Mouse (Mus musculus) embryo, embryonic 11.5 days (tissue): ENCODE measurements around the gene Timm44.
A peak's percentile ranks its signal among the peaks of the same experiment; 100 is the strongest.
"Not testable (repeated sequence)": the region's sequence is repeated elsewhere in the genome, so short reads cannot be mapped to it uniquely, and the experiment has no call there.

Source experiments
- DNase-seq: peaks from one replicate; pipeline ENCODE4 v3.0.0-alpha.2; 2012; ENCODE audit warnings: low read depth, low spot score

Gene Timm44

DNA sequence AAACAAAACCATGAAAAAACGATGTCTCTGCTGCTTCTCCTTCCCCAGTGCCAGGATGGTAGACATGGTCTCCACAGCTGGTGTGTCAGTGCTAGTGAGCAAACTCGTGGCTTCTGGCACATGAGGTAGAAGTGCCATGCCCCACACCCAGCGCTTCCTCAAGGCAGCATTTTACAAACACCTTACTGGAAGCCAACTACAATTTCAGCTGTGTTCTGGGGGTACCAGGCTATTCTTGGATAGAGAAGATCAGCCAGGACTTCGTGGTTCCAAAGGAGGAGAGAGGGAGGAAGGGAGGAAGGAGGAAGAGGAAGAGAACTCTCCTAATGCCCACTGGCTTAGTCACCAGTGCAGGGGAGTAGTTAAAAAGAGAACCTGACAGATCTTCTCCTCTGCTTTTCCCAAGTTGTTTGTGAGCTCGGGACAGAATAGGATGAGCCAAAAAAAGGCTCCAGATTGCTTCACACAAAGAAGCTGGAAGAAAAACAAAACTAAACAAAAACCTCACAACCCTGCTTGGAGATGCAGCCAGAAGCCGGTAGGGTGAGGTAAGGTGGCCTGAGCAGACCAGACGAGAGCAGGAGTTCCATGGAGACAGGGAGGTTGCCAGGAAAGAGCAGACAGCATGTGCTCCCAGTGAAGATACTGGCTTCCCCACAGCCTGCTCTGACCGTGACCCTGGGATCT lies 12.5 kb downstream of the Timm44 start:
- DNase-seq, result no peak

DNA sequence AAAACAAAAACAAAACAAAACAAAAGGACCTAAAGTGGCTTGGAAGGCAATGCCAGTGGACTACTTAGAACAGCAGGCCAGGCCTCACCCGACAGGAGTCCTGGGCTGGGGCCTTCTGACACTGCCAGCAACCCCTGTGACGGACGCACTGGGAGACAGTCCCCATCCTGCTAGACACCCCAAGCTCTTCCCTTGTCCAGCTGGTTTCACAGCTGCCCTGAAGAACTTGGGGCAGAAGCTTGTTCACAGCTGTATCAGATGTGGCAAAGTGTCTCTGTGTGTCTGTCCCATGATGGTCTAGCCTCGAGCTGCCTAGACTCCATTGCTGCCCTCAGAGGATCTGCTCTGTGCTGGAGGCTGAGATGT lies 15.9 kb downstream of the Timm44 start:
- DNase-seq, result no peak

DNA sequence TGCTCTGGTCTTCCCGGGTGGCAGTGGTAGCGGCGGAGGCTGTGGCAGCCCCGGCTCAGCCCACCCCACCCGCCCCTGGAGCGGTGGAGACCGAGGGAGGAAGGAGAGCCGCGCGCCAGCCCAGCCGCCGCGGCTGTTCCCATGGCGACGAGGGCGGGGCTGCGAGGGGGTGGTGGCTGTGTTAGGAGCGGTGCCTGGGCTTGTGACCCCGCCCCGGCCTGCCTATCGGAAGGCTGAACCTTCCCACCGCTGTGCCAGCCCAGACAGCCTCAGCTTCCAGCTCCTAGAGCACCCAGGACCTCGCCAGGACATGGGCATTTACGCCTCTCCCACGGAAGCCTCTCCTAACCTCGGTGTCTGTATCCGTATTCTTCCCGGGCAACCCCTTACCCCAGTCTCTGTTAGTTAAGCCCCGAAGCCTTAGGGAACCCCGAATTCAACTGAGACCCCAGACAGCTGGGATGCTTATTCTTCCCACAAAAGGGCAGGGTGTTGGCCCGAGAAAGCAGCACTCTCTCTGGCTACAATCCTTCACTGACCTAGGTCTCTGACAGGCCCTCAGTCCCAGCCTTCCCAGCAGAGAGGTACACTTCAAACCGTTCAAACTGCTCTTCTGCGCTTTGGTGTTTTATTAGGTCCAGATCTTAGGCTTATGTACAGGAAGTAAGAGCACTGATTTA lies 16.4 kb downstream of the Timm44 start, which contains the start of gene Ctxn1:
Gene Ctxn1, minus strand, starts transcription at position 150 of the 680 bp plus-strand sequence.
- peak; percentile 90 for DNase-seq

DNA sequence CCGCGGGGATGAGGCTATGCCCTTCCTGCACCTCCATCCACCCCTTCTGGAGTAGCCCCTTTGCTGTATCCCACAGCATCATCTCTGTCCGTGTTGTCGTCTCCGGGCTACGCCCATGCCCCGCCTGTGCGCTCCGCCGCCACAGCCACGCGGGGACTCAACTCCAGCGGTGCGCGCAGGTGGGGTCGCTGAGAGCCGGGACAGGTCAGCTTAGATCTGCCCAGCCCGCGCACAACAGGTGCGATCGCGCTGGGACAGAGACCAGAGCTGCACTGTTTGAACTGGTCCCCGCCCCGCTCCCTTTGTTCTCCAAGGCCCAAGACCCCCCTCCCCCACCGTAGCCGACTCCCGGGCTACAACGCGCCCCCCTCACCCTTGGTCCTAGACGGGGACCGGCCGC lies 17.0 kb downstream of the Timm44 start:
- peak; percentile 67 for DNase-seq

DNA sequence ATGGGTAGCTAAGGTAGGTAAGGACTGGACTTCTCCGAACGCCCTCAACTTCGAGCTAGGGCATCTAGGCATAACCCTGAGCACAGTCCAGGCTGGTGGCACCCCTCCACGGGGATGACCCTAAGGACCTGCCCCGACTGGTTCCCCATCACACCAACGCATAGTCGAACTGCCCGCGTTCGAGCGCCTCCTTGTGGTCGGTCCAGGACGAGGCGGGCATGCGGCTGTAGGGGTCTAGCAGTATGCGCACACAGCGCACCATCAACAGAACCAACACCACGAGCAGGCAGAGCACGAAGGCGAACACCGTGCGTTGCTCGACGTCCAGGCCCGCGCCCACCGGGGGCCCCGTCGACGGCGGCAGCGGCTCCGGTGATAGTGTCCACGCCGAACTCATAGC lies 17.5 kb downstream of the Timm44 start:
- DNase-seq, result peak; percentile 69

DNA sequence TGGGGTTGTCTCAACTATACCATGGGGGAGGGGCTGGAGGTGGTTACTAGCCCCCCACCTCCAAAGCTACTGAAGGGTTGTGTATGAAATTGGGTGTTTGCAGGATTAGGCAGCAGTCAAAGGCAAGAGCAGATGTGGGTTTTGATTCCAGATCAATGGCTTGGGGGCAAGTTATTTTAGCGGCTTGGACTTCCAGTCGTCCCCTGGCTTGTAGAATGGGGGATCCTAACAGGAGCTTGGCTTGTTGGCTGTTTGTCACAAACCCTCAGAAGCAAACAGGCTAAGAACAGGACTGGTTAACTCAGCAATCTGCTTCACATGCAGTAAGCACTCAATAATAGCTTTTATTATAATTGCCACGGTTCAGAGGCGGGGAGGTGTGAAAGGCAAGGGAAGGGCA lies 18.4 kb downstream of the Timm44 start:
- no peak for DNase-seq

DNA sequence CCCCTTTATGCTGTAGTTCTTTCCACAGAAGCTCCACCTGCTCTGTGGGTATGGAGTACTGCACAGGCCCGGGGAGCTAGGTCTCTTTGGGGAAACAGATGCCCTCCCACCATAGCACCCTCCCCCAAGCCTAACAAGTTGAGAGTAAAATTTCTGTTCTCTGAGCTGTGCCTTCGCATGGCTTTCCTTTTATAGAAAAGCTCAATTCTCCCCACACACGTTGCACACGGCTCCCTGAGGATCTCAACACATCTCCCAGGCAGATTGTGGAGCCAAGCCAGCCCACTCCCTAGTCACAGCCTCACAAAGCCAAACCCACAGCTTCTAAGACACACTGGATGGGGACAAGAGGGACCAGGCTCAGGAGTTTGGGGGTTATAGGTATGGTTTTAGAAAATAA lies 18.8 kb downstream of the Timm44 start:
- DNase-seq, result no peak

DNA sequence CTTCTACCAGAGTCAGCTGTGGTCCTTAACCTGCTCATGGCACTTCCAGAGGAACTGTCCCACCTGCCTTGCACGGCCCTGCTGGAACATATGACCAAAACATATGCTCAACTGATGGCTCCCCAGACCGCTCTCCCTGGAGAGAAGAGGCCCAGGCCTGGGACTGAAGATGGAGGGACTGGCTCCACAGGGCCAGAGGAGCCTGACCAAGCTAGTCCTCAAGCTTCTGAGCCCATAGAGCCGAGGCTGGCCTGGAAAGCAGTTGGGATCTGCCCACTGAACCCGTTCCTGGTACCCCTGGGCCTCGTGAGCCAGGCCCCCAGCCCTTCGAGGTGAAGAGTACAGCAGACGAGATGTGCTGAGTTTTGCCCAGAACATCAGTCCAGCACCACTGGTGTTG lies 20.2 kb downstream of the Timm44 start:
- not testable (repeated sequence) for DNase-seq

DNA sequence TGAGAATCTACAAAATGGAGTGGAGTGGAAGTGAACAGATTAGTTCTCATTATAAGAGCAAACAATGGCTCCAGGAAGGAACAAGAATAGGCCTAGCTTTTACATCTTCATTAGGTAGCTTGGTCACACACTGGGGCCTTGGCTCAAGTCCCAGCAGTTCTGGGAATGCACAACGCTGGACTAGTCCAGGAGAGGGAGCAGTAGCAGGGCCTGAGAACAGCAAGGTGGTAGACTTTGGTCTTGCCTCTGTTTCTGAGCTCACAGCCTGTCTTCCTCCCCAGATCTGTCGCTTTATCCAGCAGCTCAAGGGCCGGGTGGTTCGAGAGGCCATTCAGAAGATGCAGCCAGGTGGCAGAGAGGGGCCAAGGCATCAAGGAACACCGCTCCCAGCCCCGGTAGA lies 21.7 kb downstream of the Timm44 start:
- no peak for DNase-seq

DNA sequence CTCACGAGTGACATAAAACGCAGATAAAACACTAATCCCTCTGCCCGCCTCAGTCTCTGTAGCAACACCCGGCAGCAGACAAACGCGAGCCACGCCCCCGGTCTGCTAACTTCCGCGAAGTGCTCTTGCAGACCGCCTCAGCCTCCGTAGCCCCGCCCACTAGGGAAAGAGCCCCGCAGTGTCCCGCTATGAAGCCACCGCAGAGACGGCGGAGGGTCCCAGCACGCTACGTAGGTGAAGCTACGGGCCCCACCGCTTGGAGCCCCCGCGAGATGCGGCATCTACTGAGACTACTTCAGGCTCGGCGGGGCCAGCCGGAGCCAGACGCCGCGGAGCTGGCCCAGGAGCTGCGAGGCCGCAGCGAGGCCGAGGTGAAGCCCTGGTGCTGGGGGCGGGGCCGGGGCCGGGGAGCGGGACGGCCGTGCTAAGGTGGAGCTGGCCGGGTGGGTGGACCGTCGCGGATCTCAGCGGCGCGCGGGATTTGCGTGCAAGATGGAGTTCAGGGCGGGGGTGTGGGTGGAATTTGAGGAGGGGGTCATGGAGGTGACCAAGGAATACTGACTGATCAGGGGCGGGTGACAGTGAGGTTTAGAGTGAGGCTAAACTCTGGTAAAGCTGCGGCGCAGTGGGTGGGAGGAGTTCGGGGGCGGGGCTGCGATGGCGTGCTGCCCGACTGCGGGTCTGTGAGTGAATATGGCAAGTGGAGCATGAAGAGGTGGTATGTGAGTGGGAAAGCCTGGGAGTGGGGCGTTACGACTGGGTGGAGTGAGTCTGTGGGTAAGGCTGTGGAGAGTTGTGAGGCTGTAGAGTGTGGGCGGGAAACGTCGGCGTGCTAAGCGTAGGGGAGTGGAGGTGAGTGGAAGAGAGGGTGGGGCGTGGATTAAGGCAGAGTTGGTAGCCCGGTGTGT lies 22.5 kb downstream of the Timm44 start, which contains the start of gene Snapc2:
Gene Snapc2, plus strand, starts transcription at position 147 of the 908 bp plus-strand sequence.
- peak; percentile 92 for DNase-seq

DNA sequence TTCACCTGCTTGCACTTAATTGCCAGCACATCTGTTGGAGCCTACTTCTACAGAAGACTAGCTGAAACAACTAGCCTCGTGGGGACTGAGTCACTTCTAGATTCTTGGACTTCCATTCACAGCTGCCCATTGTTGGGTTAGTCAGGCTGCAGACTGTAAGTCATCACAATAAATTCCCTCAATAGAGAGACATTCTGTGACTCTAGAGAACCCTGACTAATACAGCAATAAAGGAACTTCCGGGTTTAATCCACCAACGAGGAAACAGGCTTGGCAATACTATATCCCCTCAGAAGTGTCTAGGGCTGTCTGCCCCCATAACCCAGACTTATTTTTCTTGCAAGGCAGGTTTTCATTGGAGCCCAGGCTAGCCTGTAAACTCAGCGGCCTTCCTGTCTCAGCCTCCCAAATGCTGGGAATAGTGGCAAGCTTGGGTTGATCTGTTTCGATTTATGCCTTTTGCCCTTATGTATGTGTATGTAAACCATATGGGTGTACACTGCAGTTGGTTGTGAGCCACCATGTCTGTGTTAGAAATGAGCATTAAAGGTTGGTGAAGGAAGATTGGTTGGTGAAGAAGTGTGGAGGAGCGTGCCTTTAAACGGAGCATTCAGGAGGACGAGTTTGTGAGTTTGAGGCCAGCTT lies 23.5 kb downstream of the Timm44 start:
- DNase-seq, result no peak

DNA sequence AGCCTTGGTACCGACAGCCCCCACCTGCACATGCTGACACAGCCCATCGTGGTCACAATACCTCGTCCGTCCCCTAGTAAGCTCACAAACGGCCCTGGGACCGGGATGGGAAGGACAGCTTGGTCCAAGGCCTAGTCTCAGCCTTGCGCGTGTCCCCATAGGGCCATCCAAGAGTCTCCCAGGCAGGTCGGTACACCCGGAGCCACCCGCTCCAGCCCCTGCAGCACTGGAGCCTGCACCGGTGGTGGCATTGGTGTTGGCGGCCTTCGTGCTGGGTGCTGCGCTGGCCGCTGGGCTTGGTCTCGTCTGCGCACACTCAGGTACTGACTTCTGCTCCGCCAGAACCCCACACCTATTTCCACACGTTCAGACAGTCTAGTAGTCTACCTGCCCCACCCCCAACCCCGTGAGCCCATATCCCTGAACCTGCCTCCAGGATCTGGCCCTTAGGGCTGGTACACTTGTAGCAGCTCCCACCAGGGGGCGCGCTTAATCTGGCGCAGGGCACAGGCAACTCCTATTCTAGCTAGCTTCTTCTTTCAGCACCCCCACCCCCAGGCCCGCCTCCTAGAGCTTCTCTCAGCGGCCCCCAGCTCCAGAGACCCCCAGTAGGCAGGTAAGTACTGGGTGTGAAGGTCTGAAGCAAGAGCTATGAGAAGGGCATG lies 25.3 kb downstream of the Timm44 start:
- DNase-seq, result peak; percentile 55

DNA sequence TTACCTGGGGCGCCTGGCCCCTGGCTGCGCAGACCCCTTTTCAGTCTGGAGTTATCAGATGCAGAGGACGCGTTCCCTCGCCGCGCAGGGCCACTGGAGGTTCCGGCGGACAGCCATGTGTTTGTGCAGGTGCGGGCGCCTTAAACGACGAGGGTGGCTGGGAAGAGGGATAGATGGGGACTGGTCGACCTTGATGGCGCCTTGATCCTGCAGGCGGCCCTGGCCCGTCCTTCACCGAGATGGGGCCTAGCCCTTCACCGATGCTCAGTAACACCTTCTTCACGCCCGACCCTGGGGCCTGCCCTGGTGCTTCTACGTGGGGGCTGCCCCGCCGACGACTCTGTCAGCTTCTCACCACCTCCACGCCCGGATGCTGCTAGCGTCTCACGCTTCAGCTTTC lies 26.5 kb downstream of the Timm44 start:
- DNase-seq, result no peak

DNA sequence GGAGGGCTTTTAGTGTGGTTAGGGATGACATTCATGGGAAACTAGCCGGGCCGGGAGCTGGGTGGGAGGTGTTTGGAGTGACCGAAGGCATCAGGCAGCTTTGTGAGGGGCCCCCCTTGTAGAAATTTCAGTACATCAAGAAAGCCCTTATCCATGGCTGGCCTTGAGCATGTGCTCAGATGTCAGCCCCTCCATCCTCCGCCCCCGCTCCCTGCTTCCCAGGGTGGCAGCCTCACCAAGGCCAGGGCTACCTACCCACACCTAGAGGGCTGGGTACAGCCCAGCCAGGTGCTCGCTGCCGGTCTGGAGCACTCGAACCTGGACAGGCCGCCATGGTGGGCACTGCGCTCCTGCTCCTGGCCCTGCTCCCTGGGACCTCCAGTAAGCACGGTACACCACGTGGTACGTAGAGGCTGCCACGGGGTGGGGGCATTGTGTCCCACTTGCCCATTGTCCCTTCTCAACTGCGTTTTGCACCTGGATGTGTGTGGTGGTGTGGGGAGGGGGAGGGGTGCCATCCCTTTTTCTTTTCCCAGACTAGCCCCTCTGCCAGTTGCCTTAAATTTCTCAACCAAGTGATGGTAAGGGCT lies 27.7 kb downstream of the Timm44 start, which contains the start of gene Tgfbr3l:
Gene Tgfbr3l, plus strand, starts transcription at position 264 of the 590 bp plus-strand sequence.
- no peak for DNase-seq

DNA sequence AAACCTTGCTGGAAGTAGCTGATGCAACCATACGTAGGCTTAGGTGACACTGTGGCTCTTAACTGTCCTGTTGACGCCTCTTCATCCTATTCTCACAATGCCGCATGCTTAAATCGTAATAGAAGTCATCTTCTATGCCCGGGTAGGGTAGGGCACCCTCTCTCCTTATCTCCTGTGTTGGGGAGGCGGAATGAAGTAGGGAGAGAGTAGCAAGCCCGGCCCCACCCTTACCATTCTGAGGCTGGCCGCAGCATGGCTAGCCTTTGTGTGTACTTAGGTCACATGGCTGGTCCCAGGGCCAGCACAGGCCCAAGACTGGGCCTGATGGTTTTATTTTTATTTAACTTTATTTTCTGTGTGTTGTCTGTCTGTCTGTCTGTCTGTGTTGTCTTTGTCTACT lies 28.5 kb downstream of the Timm44 start:
- DNase-seq, result no peak

DNA sequence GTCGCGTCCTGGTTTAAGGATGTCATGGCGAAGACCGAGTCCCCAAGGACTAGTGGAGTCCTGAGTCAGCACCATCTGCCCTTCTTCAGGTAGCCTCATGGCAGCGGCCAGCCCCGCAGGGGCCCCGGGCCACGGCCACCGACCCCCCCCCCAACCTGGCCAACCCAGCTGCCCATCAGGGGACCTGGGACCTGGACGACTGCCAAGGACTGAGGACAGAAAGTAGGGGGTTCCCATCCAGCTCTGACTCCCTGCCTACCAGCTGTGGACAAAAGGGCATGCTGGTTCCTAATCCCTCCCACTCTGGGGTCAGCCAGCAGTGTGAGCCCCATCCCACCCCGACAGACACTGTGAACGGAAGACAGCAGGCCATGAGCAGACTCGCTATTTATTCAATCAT lies 30.0 kb downstream of the Timm44 start:
- DNase-seq, result no peak

DNA sequence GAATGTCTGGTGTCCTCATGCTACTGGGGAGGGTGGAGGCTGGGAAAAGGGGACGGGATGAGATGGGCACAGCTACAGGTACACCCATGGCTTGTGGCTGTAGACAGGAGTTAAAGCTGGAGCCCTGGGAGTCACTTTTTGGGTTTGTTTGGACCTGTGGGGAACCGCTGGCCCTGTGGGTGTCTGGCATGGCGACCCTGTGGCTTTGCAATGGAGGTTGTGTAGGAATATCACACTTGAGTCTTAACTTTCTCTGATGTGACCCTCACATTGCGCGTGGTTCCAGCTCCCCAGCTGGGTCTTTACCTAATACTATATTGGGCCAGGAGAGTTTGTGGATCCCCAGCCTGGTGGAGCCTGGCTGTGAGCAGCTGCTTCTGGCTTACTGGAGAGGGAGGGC lies 30.7 kb downstream of the Timm44 start:
- DNase-seq, result no peak

DNA sequence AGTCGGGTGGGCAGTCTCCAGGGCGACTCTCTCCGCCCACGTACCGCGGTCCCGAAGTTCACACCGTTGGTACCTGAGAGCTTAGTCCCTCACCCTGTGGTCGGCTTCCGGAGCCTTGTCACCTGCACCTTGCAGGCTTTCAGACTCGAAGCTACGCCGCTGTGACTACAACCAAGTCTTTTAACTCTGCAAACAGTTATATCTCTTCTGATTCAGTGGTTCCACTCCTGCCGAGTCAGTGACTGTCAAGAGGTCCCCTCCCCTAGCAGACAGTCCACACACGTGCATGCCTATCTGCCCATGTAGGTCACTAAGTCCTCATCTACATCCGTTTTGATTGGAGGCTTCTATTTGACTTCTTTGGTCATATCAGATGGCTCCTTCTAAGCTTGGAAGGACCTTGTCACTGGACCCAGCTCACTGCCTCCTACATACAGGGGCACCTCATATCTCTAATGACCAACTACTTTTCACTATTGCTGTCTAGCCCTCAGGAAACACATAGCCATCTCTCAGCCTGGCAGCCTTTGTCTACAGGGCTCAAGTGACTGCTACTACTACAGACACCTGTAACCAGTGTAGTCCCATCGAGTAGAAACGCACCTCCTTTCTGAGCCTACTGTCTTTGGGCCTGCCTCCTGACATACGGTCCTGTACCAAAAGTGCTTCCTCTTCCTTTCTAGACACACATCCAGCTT lies 36.4 kb downstream of the Timm44 start:
- no peak for DNase-seq

DNA sequence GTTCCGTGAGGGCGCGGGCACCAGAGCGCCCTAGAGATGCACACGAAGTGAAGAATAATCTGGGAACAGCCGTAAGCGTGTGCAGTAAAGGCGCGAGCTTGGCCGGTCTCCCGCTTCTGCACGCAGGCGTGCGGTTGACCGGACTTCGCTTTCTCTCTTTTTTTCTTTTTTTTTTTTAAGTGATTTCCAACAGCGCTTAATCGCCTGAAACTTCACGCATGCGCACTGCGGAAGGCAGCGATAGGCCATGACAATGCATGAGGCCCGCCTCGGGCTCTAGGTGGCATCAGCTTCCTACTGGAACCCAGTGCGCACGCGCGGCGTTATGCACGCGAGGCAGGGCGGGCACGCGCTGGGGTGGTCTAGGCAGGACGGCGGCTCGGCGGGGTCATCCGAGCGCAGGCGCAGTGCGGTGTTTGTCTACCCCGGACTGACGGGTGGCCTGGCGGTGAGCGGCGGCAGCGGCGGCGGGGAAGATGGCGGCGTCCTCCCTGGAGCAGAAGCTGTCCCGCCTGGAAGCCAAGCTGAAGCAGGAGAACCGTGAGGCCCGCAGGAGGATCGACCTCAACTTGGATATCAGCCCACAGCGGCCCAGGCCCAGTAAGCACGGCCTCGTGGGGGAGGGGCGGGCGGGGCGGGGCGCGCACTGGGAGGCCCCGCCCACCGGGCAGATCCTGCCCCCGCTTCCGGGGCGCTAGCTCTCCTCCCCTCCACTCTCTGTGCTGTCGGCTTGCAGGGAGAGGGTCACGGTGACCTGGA lies 37.1 kb downstream of the Timm44 start, which contains the start of the genes Map2k7 and Gm49320:
Gene Map2k7, plus strand, starts transcription at position 307 of the 759 bp plus-strand sequence.
Gene Gm49320, plus strand, starts transcription at position 432 of the 759 bp plus-strand sequence.
- DNase-seq, result peak; percentile 100
